In the genomic region with DNA sequence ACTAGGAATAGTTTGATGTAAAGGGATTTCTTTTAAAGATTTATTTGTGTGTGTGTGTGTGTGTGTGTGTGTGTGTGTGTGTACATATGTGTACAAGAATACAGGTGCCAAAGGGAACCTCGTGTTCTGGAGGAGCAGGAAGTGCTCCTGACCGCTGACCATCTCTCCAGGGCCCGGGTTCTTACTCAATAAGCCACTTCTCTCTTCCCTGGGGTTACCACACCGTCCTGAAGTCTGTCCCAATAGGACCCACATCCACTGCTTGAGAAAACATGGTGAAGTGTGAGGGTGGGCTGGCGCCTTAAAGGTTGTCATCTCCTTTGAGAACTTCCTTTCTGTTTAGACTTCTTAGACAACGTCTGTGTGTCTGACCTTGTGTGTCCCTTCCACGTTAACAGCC, we compare ENCODE assay signal across 23 mouse cellular contexts. TPM values are rescaled to one million over a fixed set of nuclear protein-coding genes. Genes with fewer than 3 reads are reported as not detected.
A peak's percentile ranks its signal among the peaks of the same experiment; 100 is the strongest.
DNase-seq lines count a peak whose midpoint lies in the region; ATAC-seq lines count a peak whose summit lies in the region.
"Had no signal": no experiment of that assay in that cellular context is flagged by ENCODE, and none has a peak within 500 bp of the region (broad histone marks: within the 10 kb centered on the region; RNA-seq: fewer than 3 reads in every experiment).

No protein-coding gene starts in this region.

- H3K4me2 ChIP-seq in liver, embryonic 13.5 days = no peak overlapping the region
- H3K4me2 ChIP-seq: embryonic facial prominence, embryonic 15.5 days; heart, embryonic 11.5 days; heart, embryonic 15.5 days; hindbrain, embryonic 14.5 days had no signal

- H3K9me3 ChIP-seq in liver, embryonic 13.5 days (replicated peaks) = no peaks in the 10 kb centered on the region
- H3K9me3 ChIP-seq: embryonic facial prominence, embryonic 15.5 days; forebrain, embryonic 10.5 days; heart, embryonic 15.5 days; hindbrain, embryonic 10.5 days had no signal

- no peak for ATAC-seq in liver, embryonic 13.5 days (ENCODE audit: low read depth)
- ATAC-seq in hematopoietic stem cell, adult 5-6 weeks (replicated peaks in 1 of 2; ENCODE audit: insufficient read depth in 1 of 2, low FRiP score in 2 of 2, low TSS enrichment in 1 of 2, low read depth in 1 of 2, poor library complexity in 2 of 2, severe bottlenecking in 2 of 2) = peak; percentile 29 to 82; a peak in 3 of 4 replicates
- peak; percentile 84 for ATAC-seq in neutrophil, adult 5-6 weeks (ENCODE audit: extremely low read depth, insufficient number of reproducible peaks, low FRiP score, poor library complexity, severe bottlenecking)
- ATAC-seq: forebrain, embryonic 14.5 days had no signal

- no peak overlapping the region for H3K9ac ChIP-seq in liver, embryonic 13.5 days
- H3K9ac ChIP-seq: embryonic facial prominence, embryonic 15.5 days; heart, embryonic 15.5 days; hindbrain, embryonic 14.5 days had no signal

- DNase-seq in liver, embryonic 13.5 days = no peak
- DNase-seq in liver = no peak
- peak; percentile 46 for DNase-seq in lung, postnatal 36 days
- DNase-seq in lung, postnatal 25 days (ENCODE audit: low spot score) = no peak
- no peak for DNase-seq in embryo, embryonic 9.5 days (ENCODE audit: extremely low spot score)
- no peak for DNase-seq in spleen, postnatal 10 days (ENCODE audit: low spot score in 2 of 2)
- DNase-seq: adrenal gland, postnatal 14 days; cerebellum, adult 11 months; cerebellum, adult 9-10 months; cerebellum, postnatal 36 days; gastrocnemius, postnatal 36 days; heart, adult 18-20 months; heart, postnatal 14 days had no signal

- H3K4me1 ChIP-seq in liver, embryonic 13.5 days (replicated peaks) = peaks cover 6% of the 10 kb centered on the region
- H3K4me1 ChIP-seq: forebrain, embryonic 10.5 days; heart, embryonic 15.5 days had no signal

- WGBS in liver, embryonic 13.5 days (ENCODE audit: insufficient replicate concordance) = 74% methylated on average over 7 of the region's 7 CpGs

- peaks cover 77% of the 10 kb centered on the region for H3K36me3 ChIP-seq in liver, embryonic 13.5 days
- H3K36me3 ChIP-seq: forebrain, embryonic 10.5 days; hindbrain, embryonic 10.5 days had no signal

- H3K4me3 ChIP-seq in liver, embryonic 13.5 days (replicated peaks) = no peak overlapping the region
- H3K4me3 ChIP-seq: embryonic facial prominence, embryonic 15.5 days; erythroblast, embryonic 14.5 days; forebrain, embryonic 10.5 days; heart, embryonic 15.5 days; hindbrain, embryonic 10.5 days had no signal

- H3K27me3 ChIP-seq in liver, embryonic 13.5 days = no peaks in the 10 kb centered on the region
- H3K27me3 ChIP-seq: embryonic facial prominence, embryonic 15.5 days; heart, embryonic 15.5 days had no signal

- H3K27ac ChIP-seq in liver, embryonic 13.5 days = peak overlapping the region; percentile 23; the same call in 1 of the 2 replicates
- H3K27ac ChIP-seq: embryonic facial prominence, embryonic 15.5 days; forebrain, embryonic 10.5 days; heart, embryonic 15.5 days; hindbrain, embryonic 10.5 days; hindbrain, embryonic 14.5 days had no signal

RNA-seq across cellular contexts. Expression of a gene that starts 17.9 kb away (rescaled TPM):
- polyA plus RNA-seq in liver, embryonic 13.5 days (2015; fragmentation: Nextera tagmentation; extraction: Ambion mirVana) = 21.6 and 25.9 TPM in 2 replicates
- total RNA-seq in hematopoietic stem cell, adult 5-6 weeks (2017) = 51.7 and 87.7 TPM in 2 replicates
- 5.9 and 10.5 TPM in 2 replicates for total RNA-seq in neutrophil, adult 5-6 weeks (2017)
